Mouse (Mus musculus): ENCODE measurements around the gene Aadac. TPM values are rescaled to one million over a fixed set of nuclear protein-coding genes. Genes with fewer than 3 reads are reported as not detected.

Aadac gene
- polyA plus RNA-seq, 1 experiment from 2014 or later: not detected

DNA sequence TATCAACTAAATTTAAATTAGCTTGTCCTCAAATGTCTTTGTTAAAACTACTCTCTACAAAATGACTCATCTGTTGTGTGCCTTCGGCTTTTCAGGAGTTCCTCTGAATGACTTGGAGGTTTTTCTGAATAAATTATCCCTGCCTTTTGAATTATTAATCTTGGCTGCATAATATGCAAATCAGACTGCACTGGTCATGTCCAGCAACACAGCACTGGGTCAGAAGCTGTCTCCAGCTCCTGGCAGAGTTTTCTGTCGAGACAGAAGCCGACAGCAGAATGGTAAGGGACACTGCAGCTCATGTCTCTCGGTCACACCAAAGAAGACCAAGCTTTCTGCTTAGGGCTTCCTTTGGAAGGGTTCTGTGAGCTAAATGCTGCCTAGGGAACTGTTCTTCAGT is 56.1 kb downstream of the Aadac start, which contains the start of gene Sucnr1:
TSS of gene Sucnr1 (plus strand) at position 222 of the 400 bp plus-strand sequence.
- WGBS: 78% methylated on average over 4 of the region's 4 CpGs
- no peak for ATAC-seq (ENCODE audit: low FRiP score, low read depth)
- Histone ChIP-seq H3K9ac (no peak within 1 kb of the TSS), H3K27ac (no peak within 1 kb of the TSS), H3K27me3 (no peaks in the 10 kb centered on the region), H3K9me3 (no peaks in the 10 kb centered on the region), H3K4me3 (no peak within 1 kb of the TSS), H3K36me3 (no peaks in the 10 kb centered on the region), H3K4me1 (0 out of 2 replicates have a peak, but pooled peaks cover 6% of the 10 kb centered on the region), H3K4me2 (replicated peaks) (no peak within 1 kb of the TSS)

DNA sequence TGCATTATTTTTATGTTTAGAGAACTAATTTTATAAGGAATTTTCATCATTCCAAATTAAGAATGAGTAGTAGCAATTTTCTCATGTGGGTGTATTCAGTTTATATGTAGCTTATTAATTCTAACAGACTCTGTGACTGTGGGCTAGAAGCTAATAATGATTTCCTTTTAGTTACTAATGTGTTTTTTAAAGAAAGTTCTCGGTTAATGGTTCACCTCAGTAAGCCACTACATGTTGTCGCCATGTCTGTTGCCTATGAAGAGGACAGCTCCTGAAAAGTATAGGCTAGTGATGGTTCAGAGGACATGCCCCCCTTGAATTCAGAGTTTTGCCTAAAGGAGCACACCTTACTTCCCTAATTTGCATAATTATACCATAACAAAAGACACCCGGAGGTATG is 57.2 kb downstream of the Aadac start:
- ATAC-seq (ENCODE audit: low FRiP score, low read depth): no peak
- Histone ChIP-seq H3K9me3 (no peaks in the 10 kb centered on the region), H3K36me3 (no peaks in the 10 kb centered on the region), H3K4me1 (0 out of 2 replicates have a peak, but pooled peaks cover 6% of the 10 kb centered on the region), H3K4me3 (no peak overlapping the region), H3K9ac (no peak overlapping the region), H3K4me2 (replicated peaks) (no peak overlapping the region), H3K27me3 (no peaks in the 10 kb centered on the region), H3K27ac (no peak overlapping the region)
- WGBS: 81% methylated on average over 3 of the region's 3 CpGs

DNA sequence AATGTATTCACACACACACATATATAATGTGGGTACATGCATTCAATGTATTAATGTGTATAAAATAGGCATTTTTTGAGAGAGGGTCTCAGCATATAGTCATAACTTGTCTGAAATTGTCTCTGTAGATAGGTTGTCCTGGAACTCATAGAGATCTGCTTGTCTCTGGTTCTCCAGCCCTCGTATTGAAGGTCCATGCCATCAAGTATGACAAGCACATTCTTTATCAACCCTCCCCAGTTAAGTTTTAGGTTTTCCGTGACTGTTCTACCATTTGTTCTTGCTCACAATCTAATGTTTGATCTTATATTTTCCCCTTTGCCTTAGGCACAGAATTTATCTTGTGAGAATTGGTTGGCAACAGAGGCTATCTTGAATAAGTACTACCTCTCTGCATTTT is 60.2 kb downstream of the Aadac start:
- Histone ChIP-seq H3K4me1 (0 out of 2 replicates have a peak, but pooled peaks cover under 1% of the 10 kb centered on the region), H3K9ac (no peak overlapping the region), H3K9me3 (no peaks in the 10 kb centered on the region), H3K4me3 (no peak overlapping the region), H3K36me3 (no peaks in the 10 kb centered on the region), H3K27me3 (no peaks in the 10 kb centered on the region), H3K27ac (no peak overlapping the region), H3K4me2 (replicated peaks) (no peak overlapping the region)
- no peak for ATAC-seq (ENCODE audit: low FRiP score, low read depth)
- WGBS: 93% methylated on average over 2 of the region's 2 CpGs

Other genes starting within 250 kb of the Aadac start
- gene Gm8298, start 164.7 kb upstream of the Aadac start, polyA plus RNA-seq (2015; fragmentation: Nextera tagmentation; extraction: Ambion mirVana): not detected in 2 replicates
- not detected in 2 replicates for gene C130079G13Rik, start 100.5 kb upstream of the Aadac start, polyA plus RNA-seq (2015; fragmentation: Nextera tagmentation; extraction: Ambion mirVana)
- gene Aadacl2, start 19.0 kb upstream of the Aadac start, polyA plus RNA-seq (2015; fragmentation: Nextera tagmentation; extraction: Ambion mirVana): not detected in 2 replicates
- 0.20 and 0.23 TPM in 2 replicates for gene Sucnr1, start 56.2 kb downstream of the Aadac start, polyA plus RNA-seq (2015; fragmentation: Nextera tagmentation; extraction: Ambion mirVana)